Mouse (Mus musculus): ENCODE measurements around the gene Ndufa3. TPM values are rescaled to one million over a fixed set of nuclear protein-coding genes. Genes with fewer than 3 reads are reported as not detected.
"Not testable (repeated sequence)": the region's sequence is repeated elsewhere in the genome, so short reads cannot be mapped to it uniquely, and the experiment has no call there.

The Ndufa3 gene
- total RNA-seq (2012; rRNA removed), result 236 and 303 TPM in 2 replicates

GRCm38 (mm10) chr7:3617242-3617995, at the start of gene Ndufa3:
TSS of gene Ndufa3 (plus strand) at chr7:3617373.
- peak within 1 kb of the TSS; percentile 87 for H3K9ac ChIP-seq (ENCODE audit: insufficient read depth, low read depth, low read length, poor library complexity, severe bottlenecking)
- peaks cover 13% of the 10 kb centered on the region for H3K36me3 ChIP-seq (ENCODE audit: control insufficient read depth, insufficient read depth, low read length, poor library complexity, severe bottlenecking)
- TF ChIP-seq MAFK (IDR thresholded peaks at IDR 0.05; ENCODE audit: insufficient read depth, low read depth, low read length) (no peak), HCFC1 (IDR thresholded peaks at IDR 0.05; ENCODE audit: borderline replicate concordance, insufficient read depth, low read length) (peak; percentile 98)
- no peaks in the 10 kb centered on the region for H3K4me1 ChIP-seq (ENCODE audit: control insufficient read depth in 2 of 2, insufficient read depth in 2 of 2, low read length in 2 of 2, poor library complexity in 1 of 2)
- H3K27ac ChIP-seq (ENCODE audit: insufficient read depth, low read depth, low read length, poor library complexity, severe bottlenecking), result peak within 1 kb of the TSS; percentile 4; the same call in 1 of the 2 replicates
- no peaks in the 10 kb centered on the region for H3K9me3 ChIP-seq (ENCODE audit: control insufficient read depth, insufficient read depth, low read depth, low read length)
- in situ Hi-C loops (cut with MboI; ENCODE audit: low sequenced_read_pairs in 2 of 2, unreplicated experiment in 2 of 2), result no loop called here
- DNase-seq (ENCODE audit: low read depth, low spot score), result peak; percentile 92
- peak within 1 kb of the TSS; percentile 82 to 98 for H3K4me3 ChIP-seq (ENCODE audit: insufficient read depth in 1 of 2, low read depth in 1 of 2, low read length in 2 of 2, poor library complexity in 1 of 2, severe bottlenecking in 1 of 2)

DNA sequence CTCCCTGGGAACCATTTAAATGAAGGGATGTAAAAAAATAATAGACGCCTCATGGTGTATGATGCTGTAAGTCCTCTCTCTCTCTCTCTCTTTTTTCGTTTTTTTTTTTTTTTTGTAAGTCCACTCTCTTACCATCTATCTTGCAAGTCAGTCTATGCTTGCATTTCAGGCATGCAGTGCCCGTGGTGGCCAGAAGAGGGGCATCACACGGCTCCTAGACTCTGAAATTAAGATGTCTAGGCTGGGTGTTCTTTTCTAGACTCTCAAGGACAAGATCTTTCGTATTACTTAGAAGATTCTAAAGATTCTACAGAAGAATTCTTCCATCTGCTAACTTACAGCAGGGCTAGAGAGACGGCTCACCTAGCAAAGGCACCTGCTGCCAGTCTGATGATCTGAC, 47.4 kb upstream of the Ndufa3 start:
- H3K27ac ChIP-seq (ENCODE audit: insufficient read depth, low read depth, low read length, poor library complexity, severe bottlenecking), result peak overlapping the region; percentile 64
- no peak for DNase-seq (ENCODE audit: low read depth, low spot score)
- H3K4me3 ChIP-seq (ENCODE audit: insufficient read depth in 1 of 2, low read depth in 1 of 2, low read length in 2 of 2, poor library complexity in 1 of 2, severe bottlenecking in 1 of 2), result no peak overlapping the region
- H3K9me3 ChIP-seq (ENCODE audit: control insufficient read depth, insufficient read depth, low read depth, low read length), result no peaks in the 10 kb centered on the region
- in situ Hi-C loops (cut with MboI; ENCODE audit: low sequenced_read_pairs in 2 of 2, unreplicated experiment in 2 of 2), result no loop called here
- no peaks in the 10 kb centered on the region; the same call in 1 of the 2 replicates for H3K36me3 ChIP-seq (ENCODE audit: control insufficient read depth, insufficient read depth, low read length, poor library complexity, severe bottlenecking)
- TF ChIP-seq CHD2 (IDR thresholded peaks at IDR 0.05; ENCODE audit: low read depth, low read length) (no peak), HCFC1 (IDR thresholded peaks at IDR 0.05; ENCODE audit: borderline replicate concordance, insufficient read depth, low read length) (no peak), ZC3H11A (IDR thresholded peaks at IDR 0.05; ENCODE audit: borderline replicate concordance, low read depth, low read length) (no peak), MAFK (IDR thresholded peaks at IDR 0.05; ENCODE audit: insufficient read depth, low read depth, low read length) (no peak), ZNF384 (IDR thresholded peaks at IDR 0.05; ENCODE audit: low read depth, low read length) (0 out of 2 replicates have a peak, but pooled peaks have one; percentile 24)
- H3K9ac ChIP-seq (ENCODE audit: insufficient read depth, low read depth, low read length, poor library complexity, severe bottlenecking), result no peak overlapping the region
- H3K4me1 ChIP-seq (ENCODE audit: control insufficient read depth in 2 of 2, insufficient read depth in 2 of 2, low read length in 2 of 2, poor library complexity in 1 of 2), result peaks cover 0 to 17% of the 10 kb centered on the region in 2 experiments; a peak in 2 of 4 replicates

GRCm38 (mm10) chr7:3570580-3570979, 46.6 kb upstream of the Ndufa3 start:
- H3K9me3 ChIP-seq (ENCODE audit: control insufficient read depth, insufficient read depth, low read depth, low read length); H3K4me3 ChIP-seq (ENCODE audit: insufficient read depth in 1 of 2, low read depth in 1 of 2, low read length in 2 of 2, poor library complexity in 1 of 2, severe bottlenecking in 1 of 2); H3K36me3 ChIP-seq (ENCODE audit: control insufficient read depth, insufficient read depth, low read length, poor library complexity, severe bottlenecking); in situ Hi-C loops (cut with MboI; ENCODE audit: low sequenced_read_pairs in 2 of 2, unreplicated experiment in 2 of 2); DNase-seq (ENCODE audit: low read depth, low spot score); H3K9ac ChIP-seq (ENCODE audit: insufficient read depth, low read depth, low read length, poor library complexity, severe bottlenecking): not testable (repeated sequence)
- H3K4me1 ChIP-seq (ENCODE audit: control insufficient read depth in 2 of 2, insufficient read depth in 2 of 2, low read length in 2 of 2, poor library complexity in 1 of 2), result peaks cover 0 to 17% of the 10 kb centered on the region in 2 experiments; a peak in 2 of 4 replicates
- peak overlapping the region; percentile 86 for H3K27ac ChIP-seq (ENCODE audit: insufficient read depth, low read depth, low read length, poor library complexity, severe bottlenecking)

DNA sequence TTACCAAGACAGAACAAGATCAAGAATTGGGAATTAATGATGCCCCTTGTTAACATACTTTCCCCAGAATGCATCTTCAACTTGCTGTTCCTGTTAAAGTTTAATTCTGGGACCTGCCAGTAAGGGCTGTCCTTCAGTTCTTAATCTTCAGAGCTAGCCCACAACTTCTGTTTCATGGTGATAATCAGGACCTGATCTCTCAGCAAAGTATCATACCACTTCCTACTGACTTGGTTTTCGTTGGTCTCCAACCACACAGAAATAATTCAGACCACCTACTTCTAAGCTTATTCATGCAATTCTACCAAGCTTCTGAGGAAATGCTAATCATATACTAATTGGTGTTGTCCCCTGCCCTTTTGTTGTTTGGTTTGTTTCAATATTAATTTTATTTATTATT, 45.3 kb upstream of the Ndufa3 start:
- in situ Hi-C loops (cut with MboI; ENCODE audit: low sequenced_read_pairs in 2 of 2, unreplicated experiment in 2 of 2), result no loop called here
- TF ChIP-seq ZNF384 (IDR thresholded peaks at IDR 0.05; ENCODE audit: low read depth, low read length) (no peak), ZC3H11A (IDR thresholded peaks at IDR 0.05; ENCODE audit: borderline replicate concordance, low read depth, low read length) (no peak), MAFK (IDR thresholded peaks at IDR 0.05; ENCODE audit: insufficient read depth, low read depth, low read length) (no peak), HCFC1 (IDR thresholded peaks at IDR 0.05; ENCODE audit: borderline replicate concordance, insufficient read depth, low read length) (no peak), CHD2 (IDR thresholded peaks at IDR 0.05; ENCODE audit: low read depth, low read length) (no peak)
- H3K27ac ChIP-seq (ENCODE audit: insufficient read depth, low read depth, low read length, poor library complexity, severe bottlenecking), result no peak overlapping the region

GRCm38 (mm10) chr7:3574216-3574615, 43.0 kb upstream of the Ndufa3 start:
- DNase-seq (ENCODE audit: low read depth, low spot score), result no peak
- H3K4me3 ChIP-seq (ENCODE audit: insufficient read depth in 1 of 2, low read depth in 1 of 2, low read length in 2 of 2, poor library complexity in 1 of 2, severe bottlenecking in 1 of 2), result no peak overlapping the region
- TF ChIP-seq MAFK (IDR thresholded peaks at IDR 0.05; ENCODE audit: insufficient read depth, low read depth, low read length), result no peak
- no peak for TF ChIP-seq HCFC1 (IDR thresholded peaks at IDR 0.05; ENCODE audit: borderline replicate concordance, insufficient read depth, low read length)
- no peak for TF ChIP-seq ZC3H11A (IDR thresholded peaks at IDR 0.05; ENCODE audit: borderline replicate concordance, low read depth, low read length)
- in situ Hi-C loops (cut with MboI; ENCODE audit: low sequenced_read_pairs in 2 of 2, unreplicated experiment in 2 of 2), result no loop called here
- H3K36me3 ChIP-seq (ENCODE audit: control insufficient read depth, insufficient read depth, low read length, poor library complexity, severe bottlenecking), result peaks cover 6% of the 10 kb centered on the region
- H3K27ac ChIP-seq (ENCODE audit: insufficient read depth, low read depth, low read length, poor library complexity, severe bottlenecking), result no peak overlapping the region; the same call in 1 of the 2 replicates
- no peaks in the 10 kb centered on the region for H3K9me3 ChIP-seq (ENCODE audit: control insufficient read depth, insufficient read depth, low read depth, low read length)
- no peak overlapping the region for H3K9ac ChIP-seq (ENCODE audit: insufficient read depth, low read depth, low read length, poor library complexity, severe bottlenecking)
- H3K4me1 ChIP-seq (ENCODE audit: control insufficient read depth in 2 of 2, insufficient read depth in 2 of 2, low read length in 2 of 2, poor library complexity in 1 of 2), result peaks cover 0 to 6% of the 10 kb centered on the region in 2 experiments; a peak in 2 of 4 replicates

More for the DNA sequence above, 45.3 kb upstream of the Ndufa3 start:
- peaks cover 0 to 17% of the 10 kb centered on the region in 2 experiments; a peak in 2 of 4 replicates for H3K4me1 ChIP-seq (ENCODE audit: control insufficient read depth in 2 of 2, insufficient read depth in 2 of 2, low read length in 2 of 2, poor library complexity in 1 of 2)
- H3K9ac ChIP-seq (ENCODE audit: insufficient read depth, low read depth, low read length, poor library complexity, severe bottlenecking), result no peak overlapping the region
- no peak overlapping the region for H3K4me3 ChIP-seq (ENCODE audit: insufficient read depth in 1 of 2, low read depth in 1 of 2, low read length in 2 of 2, poor library complexity in 1 of 2, severe bottlenecking in 1 of 2)
- H3K9me3 ChIP-seq (ENCODE audit: control insufficient read depth, insufficient read depth, low read depth, low read length), result no peaks in the 10 kb centered on the region
- no peak for DNase-seq (ENCODE audit: low read depth, low spot score)
- H3K36me3 ChIP-seq (ENCODE audit: control insufficient read depth, insufficient read depth, low read length, poor library complexity, severe bottlenecking), result peaks cover 2% of the 10 kb centered on the region; the same call in 1 of the 2 replicates
